Mouse (Mus musculus) CH12.LX (cell line): ENCODE results near the gene Gpr89. TPM values are rescaled to one million over a fixed set of nuclear protein-coding genes. Genes with fewer than 3 reads are reported as not detected.
A peak's percentile ranks its signal among the peaks of the same experiment; 100 is the strongest.

Experiments used
- DNase-seq: peaks from one replicate; pipeline ENCODE4 v3.0.0-alpha.2; 2013; ENCODE audit errors: extremely low read depth
- H3K27ac ChIP-seq: 2 replicates; pipeline ENCODE4 v1.5.1; 2012; ENCODE audit warnings: low read depth, mild to moderate bottlenecking, control low read depth, moderate library complexity; ENCODE audit not compliant: insufficient read depth
- H3K27me3 ChIP-seq: replicated peaks from 2 replicates; pipeline ENCODE3; 2012; ENCODE audit warnings: inconsistent platforms
- H3K36me3 ChIP-seq, 2 experiments: replicated peaks in 1 of 2; 2 replicates each; pipeline versions ENCODE3 to v1.6.1; 2012; ENCODE audit warnings: inconsistent platforms in 1 of 2, low read length in 1 of 2, mild to moderate bottlenecking in 1 of 2, mixed read lengths in 1 of 2, moderate library complexity in 1 of 2; ENCODE audit not compliant: control insufficient read depth in 1 of 2, insufficient read depth in 1 of 2
- H3K4me1 ChIP-seq, 2 experiments: 2 replicates each; pipeline ENCODE4 v1.6.1; 2012; ENCODE audit warnings: inconsistent platforms in 1 of 2, moderate library complexity in 1 of 2; ENCODE audit not compliant: insufficient read depth in 2 of 2, control insufficient read depth in 1 of 2
- H3K4me2 ChIP-seq: 2 replicates; pipeline ENCODE4 v1.6.1; 2012; ENCODE audit warnings: low read depth, mild to moderate bottlenecking, control low read depth; ENCODE audit not compliant: poor library complexity, insufficient read depth, severe bottlenecking
- H3K4me3 ChIP-seq, 3 experiments: fragments of 150-350 bp in 1 of 3; sonication (generic) in 1 of 3; replicated peaks in 1 of 3; 2 replicates each; pipeline versions ENCODE3 to v1.5.1; 2011 to 2012; ENCODE audit warnings: low read depth in 2 of 3, low read length in 2 of 3, mild to moderate bottlenecking in 2 of 3, moderate library complexity in 2 of 3, control low read depth in 1 of 3, improper control_type of control experiment in 1 of 3, inconsistent platforms in 1 of 3, mixed read lengths in 1 of 3; ENCODE audit not compliant: poor library complexity in 1 of 3
- H3K79me2 ChIP-seq: replicated peaks from 2 replicates; pipeline ENCODE4 v1.6.1; 2012; ENCODE audit warnings: mild to moderate bottlenecking, moderate library complexity; ENCODE audit not compliant: control insufficient read depth, poor library complexity, insufficient read depth, severe bottlenecking; ENCODE audit errors: extremely low read depth
- H3K9ac ChIP-seq: 2 replicates; pipeline ENCODE4 v1.6.1; 2012; ENCODE audit warnings: low read depth, mild to moderate bottlenecking, control low read depth, moderate library complexity; ENCODE audit not compliant: insufficient read depth
- H3K9me3 ChIP-seq: replicated peaks from 2 replicates; pipeline ENCODE3; 2012; ENCODE audit warnings: low read length, inconsistent platforms, mixed read lengths
- CHD1 ChIP-seq: IDR thresholded peaks from 2 replicates; pipeline ENCODE4 v1.6.1; 2012; ENCODE audit warnings: low read depth, low read length, improper control_type of control experiment, inconsistent platforms
- CTCF ChIP-seq, 2 experiments: IDR thresholded peaks in 1 of 2; conservative IDR thresholded peaks in 1 of 2; 2 replicates each; pipeline ENCODE4 v1.5.1; 2011 to 2012; ENCODE audit warnings: low read depth in 2 of 2, low read length in 2 of 2, improper control_type of control experiment in 1 of 2, inconsistent platforms in 1 of 2, mild to moderate bottlenecking in 1 of 2, moderate library complexity in 1 of 2
- E2F4 ChIP-seq: IDR thresholded peaks from 2 replicates; pipeline ENCODE4 v1.6.1; 2011; ENCODE audit warnings: low read depth, low read length, improper control_type of control experiment; ENCODE audit not compliant: insufficient replicate concordance
- ETS1 ChIP-seq: conservative IDR thresholded peaks from 2 replicates; pipeline ENCODE4 v1.6.1; 2012; ENCODE audit warnings: low read depth, mild to moderate bottlenecking, inconsistent platforms, low read length, improper control_type of control experiment, moderate library complexity
- GABPA ChIP-seq: IDR thresholded peaks from 2 replicates; pipeline ENCODE4 v1.6.1; 2012; ENCODE audit warnings: low read depth, low read length, improper control_type of control experiment, inconsistent platforms; ENCODE audit not compliant: insufficient replicate concordance
- HCFC1 ChIP-seq: IDR thresholded peaks from 2 replicates; pipeline ENCODE4 v1.6.1; 2012; ENCODE audit warnings: low read depth, mild to moderate bottlenecking, inconsistent platforms, low read length, improper control_type of control experiment
- IRF4 ChIP-seq: IDR thresholded peaks from 2 replicates; pipeline ENCODE4 v1.6.1; 2014; ENCODE audit warnings: low read depth, mild to moderate bottlenecking, inconsistent platforms, low read length, improper control_type of control experiment
- JUN ChIP-seq: IDR thresholded peaks from 2 replicates; pipeline ENCODE4 v1.6.1; 2011; ENCODE audit warnings: low read depth, mild to moderate bottlenecking, low read length, improper control_type of control experiment, moderate library complexity; ENCODE audit not compliant: insufficient read depth
- KAT2A ChIP-seq: IDR thresholded peaks from 2 replicates; pipeline ENCODE4 v1.6.1; 2012; ENCODE audit warnings: low read length, improper control_type of control experiment, inconsistent platforms; ENCODE audit not compliant: insufficient replicate concordance
- MAX ChIP-seq: IDR thresholded peaks from 2 replicates; pipeline ENCODE4 v1.6.1; 2011; ENCODE audit warnings: low read length, improper control_type of control experiment
- MEF2A ChIP-seq: IDR thresholded peaks from 2 replicates; pipeline ENCODE4 v1.6.1; 2014; ENCODE audit warnings: low read depth, mild to moderate bottlenecking, inconsistent platforms, low read length, improper control_type of control experiment, borderline replicate concordance
- MXI1 ChIP-seq: IDR thresholded peaks from 2 replicates; pipeline ENCODE4 v1.6.1; 2011; ENCODE audit warnings: mild to moderate bottlenecking, low read depth, low read length, improper control_type of control experiment
- MYC ChIP-seq: IDR thresholded peaks from 2 replicates; pipeline ENCODE4 v1.6.1; 2011; ENCODE audit warnings: low read depth, mild to moderate bottlenecking, improper control_type of control experiment, low read length
- NRF1 ChIP-seq: IDR thresholded peaks from 2 replicates; pipeline ENCODE4 v1.6.1; 2014; ENCODE audit warnings: low read depth, mild to moderate bottlenecking, inconsistent platforms, low read length, improper control_type of control experiment, moderate library complexity
- PAX5 ChIP-seq: IDR thresholded peaks from 2 replicates; pipeline ENCODE4 v1.6.1; 2012; ENCODE audit warnings: low read length, inconsistent platforms, mixed read lengths
- POLR2A ChIP-seq: IDR thresholded peaks from 2 replicates; pipeline ENCODE4 v1.6.1; 2011; ENCODE audit warnings: low read depth, mild to moderate bottlenecking, improper control_type of control experiment, low read length
- POLR2AphosphoS2 ChIP-seq: IDR thresholded peaks from 2 replicates; pipeline ENCODE4 v1.6.1; 2011; ENCODE audit warnings: low read depth, low read length, improper control_type of control experiment
- RAD21 ChIP-seq: IDR thresholded peaks from 2 replicates; pipeline ENCODE4 v1.6.1; 2011; ENCODE audit warnings: low read depth, mild to moderate bottlenecking, low read length, improper control_type of control experiment, moderate library complexity
- SMC3 ChIP-seq: IDR thresholded peaks from 2 replicates; pipeline ENCODE4 v1.6.1; 2011; ENCODE audit warnings: low read depth, low read length, improper control_type of control experiment
- TBP ChIP-seq: conservative IDR thresholded peaks from 2 replicates; pipeline ENCODE4 v1.6.1; 2011; ENCODE audit warnings: low read depth, low read length, improper control_type of control experiment
- USF1 ChIP-seq: IDR thresholded peaks from 2 replicates; pipeline ENCODE4 v1.6.1; 2014; ENCODE audit warnings: low read depth, mild to moderate bottlenecking, inconsistent platforms, low read length, improper control_type of control experiment
- USF2 ChIP-seq: conservative IDR thresholded peaks from 2 replicates; pipeline ENCODE4 v1.6.1; 2011; ENCODE audit warnings: low read depth, low read length, improper control_type of control experiment
- ZKSCAN1 ChIP-seq: IDR thresholded peaks from 2 replicates; pipeline ENCODE4 v1.6.1; 2012; ENCODE audit warnings: low read depth, inconsistent platforms, low read length, improper control_type of control experiment, borderline replicate concordance
- ZMIZ1 ChIP-seq: IDR thresholded peaks from 2 replicates; pipeline ENCODE4 v1.6.1; 2012; ENCODE audit warnings: low read depth, mild to moderate bottlenecking, inconsistent platforms, low read length, improper control_type of control experiment
- ZNF384 ChIP-seq: IDR thresholded peaks from 2 replicates; pipeline ENCODE4 v1.6.1; 2012; ENCODE audit warnings: low read depth, low read length, improper control_type of control experiment, inconsistent platforms
- dilution Hi-C: fragments of 300-500 bp; cut with MboI; formaldehyde crosslinking; loops from 2 replicates; pipeline ENCODE4 v1.14.3; 2020; ENCODE audit warnings: low sequenced_read_pairs; ENCODE audit not compliant: extremely low pct_unique_long_range_greater_than_20kb, extremely low pct_ligation_motif_present
- in situ Hi-C: fragments of 300-500 bp; cut with MboI; formaldehyde crosslinking; loops from 3 replicates; pipeline ENCODE4 v1.14.3; 2019; ENCODE audit warnings: low sequenced_read_pairs, low pct_ligation_motif_present, low pct_unique_long_range_greater_than_20kb, mixed read lengths
- polyA plus RNA-seq: library from polyadenylated mRNA; unstranded; fragments of >175 nt; gene quantifications from 2 replicates; pipeline ENCODE4 v1.2.1, GENCODE M21; 2012; ENCODE audit warnings: low read depth; ENCODE audit not compliant: insufficient read length
- total RNA-seq, 2 experiments: library from RNA; depleted of rRNA; stranded (reverse); fragments of 300-350 nt in 1 of 2; fragments of >200 nt in 1 of 2; gene quantifications; 2 replicates each; pipeline ENCODE4 v1.2.3; 2012 to 2014

The Gpr89 gene
- total and polyA plus RNA-seq, 3 experiments, result 27.9 to 31.3 (median 30.8) TPM

DNA sequence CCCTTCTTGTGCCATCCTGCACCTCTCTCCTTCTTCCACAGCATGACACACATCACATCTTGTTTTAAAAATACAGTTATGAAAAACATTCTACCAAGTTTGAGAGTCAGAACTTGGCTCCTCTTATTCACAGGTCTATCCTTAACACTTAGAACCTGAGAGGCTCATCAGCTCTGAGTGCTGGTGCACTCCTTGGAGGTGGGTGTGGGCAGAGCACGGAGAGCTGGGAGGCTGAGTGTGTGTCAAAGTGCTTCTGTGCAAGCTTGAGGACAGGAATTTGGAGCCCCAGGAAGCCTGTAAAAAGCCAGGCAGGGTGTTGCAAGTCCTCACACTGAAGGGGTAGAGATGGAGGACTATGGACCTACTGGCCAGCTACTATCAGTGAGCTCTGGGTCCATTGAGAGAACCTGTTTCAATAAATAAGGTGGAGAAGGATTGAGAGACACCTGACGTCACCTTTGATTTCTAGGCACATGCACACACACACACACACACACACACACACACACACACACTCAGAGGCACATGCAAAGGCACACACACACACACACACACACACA, 55.9 kb downstream of the Gpr89 start:
- H3K4me3 ChIP-seq, result no peak overlapping the region
- no peak overlapping the region for H3K9ac ChIP-seq
- TF ChIP-seq MEF2A (no peak), GABPA (no peak), CHD1 (no peak), RAD21 (no peak), MAX (no peak), E2F4 (no peak), MXI1 (no peak), JUN (no peak), MYC (no peak), SMC3 (no peak), KAT2A (no peak), HCFC1 (no peak), IRF4 (no peak), ZKSCAN1 (no peak), NRF1 (no peak), POLR2A (no peak), ETS1 (no peak), TBP (no peak), USF2 (no peak), CTCF (conservative IDR thresholded peaks at IDR 0.05 in 1 of 2, IDR thresholded peaks at IDR 0.05 in 1 of 2; ENCODE audit: low read depth in 2 of 2, low read length in 2 of 2) (no peak)
- no peaks in the 10 kb centered on the region for H3K79me2 ChIP-seq
- H3K27me3 ChIP-seq, result no peaks in the 10 kb centered on the region
- dilution Hi-C loops (no loop called here), in situ Hi-C loops (no loop called here)
- H3K36me3 ChIP-seq, result no peaks in the 10 kb centered on the region
- no peaks in the 10 kb centered on the region for H3K9me3 ChIP-seq
- H3K4me2 ChIP-seq, result no peak overlapping the region
- DNase-seq, result no peak
- H3K4me1 ChIP-seq, result peaks cover 16 to 17% of the 10 kb centered on the region in 2 experiments
- H3K27ac ChIP-seq, result no peak overlapping the region

DNA sequence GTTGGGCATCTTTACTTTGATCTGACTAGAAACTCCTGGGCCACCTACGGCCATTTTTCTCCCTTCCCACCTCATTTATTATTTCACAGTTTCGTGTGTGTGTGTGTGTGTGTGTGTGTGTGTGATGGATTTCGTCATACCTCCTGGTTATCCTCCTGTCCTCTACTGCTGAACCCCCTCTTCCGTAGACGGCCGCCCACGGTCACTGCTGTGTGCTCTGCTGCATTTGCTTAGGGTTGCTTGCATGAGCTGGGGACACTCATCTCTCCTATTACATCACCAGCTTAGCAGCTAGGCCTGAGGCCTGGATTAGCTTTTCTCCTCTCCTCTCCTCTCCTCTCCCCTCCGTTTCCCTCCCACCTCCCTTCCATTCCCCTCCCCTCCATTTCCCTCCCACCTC, 56.7 kb downstream of the Gpr89 start:
- peak overlapping the region; percentile 33; the same call in 1 of the 2 replicates for H3K4me2 ChIP-seq
- H3K4me3 ChIP-seq, result no peak overlapping the region
- no peak overlapping the region for H3K27ac ChIP-seq
- TF ChIP-seq NRF1 (no peak), ZNF384 (no peak), POLR2AphosphoS2 (no peak), USF1 (no peak), USF2 (no peak), ETS1 (no peak), CHD1 (no peak), TBP (no peak), ZMIZ1 (no peak), PAX5 (no peak)
- H3K9me3 ChIP-seq, result no peaks in the 10 kb centered on the region
- H3K79me2 ChIP-seq, result no peaks in the 10 kb centered on the region
- H3K4me1 ChIP-seq, result peaks cover 16 to 17% of the 10 kb centered on the region in 2 experiments
- in situ Hi-C loops, result no loop called here
- no peaks in the 10 kb centered on the region for H3K36me3 ChIP-seq
- DNase-seq, result no peak
- no peak overlapping the region for H3K9ac ChIP-seq
- dilution Hi-C loops, result no loop called here
- no peaks in the 10 kb centered on the region for H3K27me3 ChIP-seq
